Comparison of ENCODE assay signal across 9 mouse cellular contexts in genomic region chr10:40084332-40085093, GRCm38 (mm10). TPM values are rescaled to one million over a fixed set of nuclear protein-coding genes. Genes with fewer than 3 reads are reported as not detected.
DNase-seq lines count a peak whose midpoint lies in the region; ATAC-seq and TF ChIP-seq lines count a peak whose summit lies in the region.
"Had no signal": no experiment of that assay in that cellular context is flagged by ENCODE, and none has a peak within 500 bp of the region (broad histone marks: within the 10 kb centered on the region; RNA-seq: fewer than 3 reads in every experiment).

No protein-coding gene starts in this region.

- TF ChIP-seq CTCF in heart, postnatal 0 days (IDR thresholded peaks at IDR 0.05; ENCODE audit: low read depth), result no peak

- no peaks in the 10 kb centered on the region for H3K9me3 ChIP-seq in hindbrain, embryonic 14.5 days (ENCODE audit: control insufficient read depth, low read length)
- no peaks in the 10 kb centered on the region for H3K9me3 ChIP-seq in hindbrain, embryonic 12.5 days (replicated peaks)
- H3K9me3 ChIP-seq in heart, postnatal 0 days (replicated peaks; ENCODE audit: control insufficient read depth, low read length), result no peaks in the 10 kb centered on the region

- TF ChIP-seq EP300 in heart, postnatal 0 days (IDR thresholded peaks at IDR 0.05; ENCODE audit: low read depth), result no peak

- no peaks in the 10 kb centered on the region for H3K4me1 ChIP-seq in hindbrain, embryonic 14.5 days (replicated peaks; ENCODE audit: control insufficient read depth, insufficient read depth, low read length)
- H3K4me1 ChIP-seq in hindbrain, embryonic 12.5 days, result no peaks in the 10 kb centered on the region
- peaks cover 19% of the 10 kb centered on the region for H3K4me1 ChIP-seq in heart, postnatal 0 days (ENCODE audit: control insufficient read depth, insufficient read depth)

- H3K36me3 ChIP-seq in hindbrain, embryonic 14.5 days (replicated peaks; ENCODE audit: control insufficient read depth, insufficient read depth), result no peaks in the 10 kb centered on the region
- H3K36me3 ChIP-seq in hindbrain, embryonic 12.5 days, result no peaks in the 10 kb centered on the region
- no peaks in the 10 kb centered on the region for H3K36me3 ChIP-seq in heart, postnatal 0 days (replicated peaks; ENCODE audit: control insufficient read depth, insufficient read depth, low read length)

- H3K27ac ChIP-seq in hindbrain, embryonic 14.5 days, result no peak overlapping the region
- H3K27ac ChIP-seq in hindbrain, embryonic 12.5 days, result no peak overlapping the region
- no peak overlapping the region for H3K27ac ChIP-seq in heart, postnatal 0 days (ENCODE audit: low read depth)

- DNase-seq in hindbrain, embryonic 14.5 days (ENCODE audit: low spot score), result no peak
- peak; percentile 17 for DNase-seq in right cerebral cortex, postnatal 14 days
- DNase-seq in right cerebral cortex, postnatal 4 days, result no peak
- DNase-seq in heart, postnatal 0 days (ENCODE audit: low spot score), result peak; percentile 8
- DNase-seq in thymus, postnatal 25 days, result peak; percentile 36
- DNase-seq: lung, adult 2 months had no signal

- H3K4me3 ChIP-seq in hindbrain, embryonic 14.5 days (replicated peaks; ENCODE audit: low read length), result no peak overlapping the region
- H3K4me3 ChIP-seq in hindbrain, embryonic 12.5 days, result no peak overlapping the region
- no peak overlapping the region for H3K4me3 ChIP-seq in heart, postnatal 0 days (ENCODE audit: low read depth, low read length)

- no peak overlapping the region for H3K4me2 ChIP-seq in hindbrain, embryonic 14.5 days (replicated peaks)
- H3K4me2 ChIP-seq in hindbrain, embryonic 12.5 days (replicated peaks), result no peak overlapping the region
- H3K4me2 ChIP-seq in heart, postnatal 0 days (ENCODE audit: low read depth, low read length), result no peak overlapping the region

- H3K27me3 ChIP-seq in hindbrain, embryonic 14.5 days (ENCODE audit: control insufficient read depth, insufficient read depth, low read length), result no peaks in the 10 kb centered on the region
- H3K27me3 ChIP-seq in hindbrain, embryonic 12.5 days, result no peaks in the 10 kb centered on the region
- no peaks in the 10 kb centered on the region for H3K27me3 ChIP-seq in heart, postnatal 0 days (ENCODE audit: control insufficient read depth, insufficient read depth, low read length)

- WGBS in hindbrain, embryonic 14.5 days, result 79% methylated on average over 12 of the region's 12 CpGs
- WGBS in hindbrain, embryonic 12.5 days, result 77% methylated on average over 12 of the region's 12 CpGs
- 71% methylated on average over 12 of the region's 12 CpGs for WGBS in heart, postnatal 0 days

- no peak overlapping the region for H3K9ac ChIP-seq in hindbrain, embryonic 14.5 days
- H3K9ac ChIP-seq in hindbrain, embryonic 12.5 days, result no peak overlapping the region
- no peak overlapping the region for H3K9ac ChIP-seq in heart, postnatal 0 days (replicated peaks; ENCODE audit: low read depth, low read length)

- peak; percentile 27; the same call in 1 of the 2 replicates for ATAC-seq in hindbrain, embryonic 14.5 days (ENCODE audit: low FRiP score)
- no peak for ATAC-seq in hindbrain, embryonic 12.5 days (ENCODE audit: low FRiP score)
- no peak for ATAC-seq in heart, postnatal 0 days (ENCODE audit: insufficient read depth, low read depth)
- no peak for ATAC-seq in erythroblast, adult 5-6 weeks (replicated peaks; ENCODE audit: low FRiP score, poor library complexity, severe bottlenecking)
- ATAC-seq: inflammation-experienced regulatory T-cells, adult 6 months had no signal

RNA-seq across cellular contexts. Expression of gene Slc16a10, which starts 57.5 kb away (rescaled TPM):
- polyA plus RNA-seq in hindbrain, embryonic 14.5 days (2014; fragmentation: Nextera tagmentation; extraction: Ambion mirVana), result 9.7 and 16.9 TPM in 2 replicates
- 12.6 and 13.6 TPM in 2 replicates for polyA plus RNA-seq in hindbrain, embryonic 12.5 days (2016; fragmentation: Nextera tagmentation; extraction: Ambion mirVana)
- total RNA-seq in heart, postnatal 0 days (2014; rRNA removed; ENCODE audit: low replicate concordance), result 14.2 and 15.6 TPM in 2 replicates
- polyA plus RNA-seq in heart, postnatal 0 days (2015; fragmentation: Nextera tagmentation; extraction: Ambion mirVana), result 11.6 and 12.4 TPM in 2 replicates
- total RNA-seq in erythroblast, adult 5-6 weeks (2015; ENCODE audit: low replicate concordance), result 440 and 459 TPM in 2 replicates
- total RNA-seq in erythroblast, adult 5-6 weeks (2017; ENCODE audit: low replicate concordance), result 461 and 469 TPM in 2 replicates

RNA-seq across cellular contexts. Expression of gene Mfsd4b1, which starts 59.4 kb away (rescaled TPM):
- 0.65 and 1.1 TPM in 2 replicates for polyA plus RNA-seq in hindbrain, embryonic 14.5 days (2014; fragmentation: Nextera tagmentation; extraction: Ambion mirVana)
- polyA plus RNA-seq in hindbrain, embryonic 12.5 days (2016; fragmentation: Nextera tagmentation; extraction: Ambion mirVana), result 0.35 and 0.49 TPM in 2 replicates
- total RNA-seq in heart, postnatal 0 days (2014; rRNA removed; ENCODE audit: low replicate concordance), result 0.97 and 3.8 TPM in 2 replicates
- polyA plus RNA-seq in heart, postnatal 0 days (2015; fragmentation: Nextera tagmentation; extraction: Ambion mirVana), result 2.3 and 2.4 TPM in 2 replicates
- 1.5 TPM in 1 of 2 replicates, not detected in the other for total RNA-seq in erythroblast, adult 5-6 weeks (2015; ENCODE audit: low replicate concordance)
- not detected in 2 replicates for total RNA-seq in erythroblast, adult 5-6 weeks (2017; ENCODE audit: low replicate concordance)
- polyA plus RNA-seq: inflammation-experienced regulatory T-cells, adult 6 months had no signal

Comparison
In these comparisons a context has a peak if more than half of its experiments do, and no peak if none do; other contexts are left out.
1. DNase-seq: peak in right cerebral cortex, postnatal 14 days (single experiment), heart, postnatal 0 days (single experiment) and thymus, postnatal 25 days (single experiment); none in hindbrain, embryonic 14.5 days (single experiment) and right cerebral cortex, postnatal 4 days (single experiment).